Mouse (Mus musculus): Measurements from ENCODE around the gene Scgb3a1.

DNA sequence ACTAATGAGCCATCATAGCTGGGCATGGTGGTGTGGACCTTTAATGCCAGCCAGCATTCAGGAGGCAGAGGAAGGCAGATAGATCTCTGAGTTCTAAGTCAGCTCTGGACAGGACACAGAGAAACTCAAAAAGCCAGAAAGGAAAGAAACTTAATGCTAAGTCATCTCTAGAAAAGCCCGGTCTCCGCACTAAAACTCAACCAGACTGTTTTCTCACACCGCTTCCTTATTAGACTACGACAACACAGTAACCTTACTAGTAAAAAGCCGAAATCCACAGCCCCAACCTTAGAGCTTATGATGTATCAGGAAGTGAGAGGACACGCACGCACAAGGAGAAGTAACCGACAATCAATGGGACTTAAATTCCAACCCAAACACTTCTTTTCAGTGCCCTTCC lies 38.6 kb downstream of the Scgb3a1 start:
- TF ChIP-seq CTCF (conservative IDR thresholded peaks at IDR 0.05; ENCODE audit: insufficient read depth, insufficient read length, low read depth, low read length) (no peak), POLR2A (IDR thresholded peaks at IDR 0.05; ENCODE audit: low read depth, low read length) (no peak)
